Mouse (Mus musculus) embryo, embryonic 11 days (tissue): ENCODE data around the gene Trpc4ap.
A peak's percentile ranks its signal among the peaks of the same experiment; 100 is the strongest.

Experiments used
- DNase-seq: peaks from one replicate; pipeline ENCODE4 v3.0.0-alpha.2; 2015

Gene Trpc4ap

DNA sequence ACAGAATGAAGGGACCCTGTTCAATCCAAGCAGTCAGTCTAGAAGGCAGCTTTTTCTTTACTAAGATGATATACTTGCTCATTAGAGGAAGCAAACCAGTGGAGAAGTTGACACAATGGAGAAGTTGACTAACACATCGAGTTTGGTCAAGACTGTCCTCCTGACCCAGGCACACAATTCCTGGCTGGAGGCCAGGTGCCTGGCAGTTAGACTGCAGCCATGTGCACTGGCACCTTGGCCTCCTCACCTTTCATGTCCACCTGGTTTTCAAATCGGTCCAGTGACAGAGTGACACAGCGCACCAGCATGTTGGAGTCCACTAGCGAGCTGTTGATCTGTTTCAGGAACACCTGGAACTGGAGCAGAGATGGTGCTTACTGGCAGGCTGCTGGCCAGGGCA, 54.8 kb downstream of the Trpc4ap start:
- DNase-seq: no peak

DNA sequence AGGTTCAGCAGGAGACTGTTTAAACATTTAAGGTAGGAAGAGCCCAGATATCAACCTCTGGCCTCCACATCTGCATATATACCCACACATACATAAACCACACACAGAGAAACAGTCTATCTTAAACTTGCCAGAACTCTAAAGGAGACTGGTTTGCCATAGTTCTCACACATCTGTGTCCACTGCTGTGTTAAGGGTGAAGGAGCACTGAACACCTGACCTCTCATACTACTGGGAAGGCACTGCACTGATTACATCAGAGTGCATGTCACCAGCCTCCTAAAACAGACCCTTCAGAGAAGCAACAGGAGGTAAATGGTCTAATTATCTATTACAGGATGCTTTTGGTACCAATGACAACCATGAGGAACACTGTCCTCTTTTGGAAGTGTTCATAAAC, 55.3 kb downstream of the Trpc4ap start:
- no peak for DNase-seq

DNA sequence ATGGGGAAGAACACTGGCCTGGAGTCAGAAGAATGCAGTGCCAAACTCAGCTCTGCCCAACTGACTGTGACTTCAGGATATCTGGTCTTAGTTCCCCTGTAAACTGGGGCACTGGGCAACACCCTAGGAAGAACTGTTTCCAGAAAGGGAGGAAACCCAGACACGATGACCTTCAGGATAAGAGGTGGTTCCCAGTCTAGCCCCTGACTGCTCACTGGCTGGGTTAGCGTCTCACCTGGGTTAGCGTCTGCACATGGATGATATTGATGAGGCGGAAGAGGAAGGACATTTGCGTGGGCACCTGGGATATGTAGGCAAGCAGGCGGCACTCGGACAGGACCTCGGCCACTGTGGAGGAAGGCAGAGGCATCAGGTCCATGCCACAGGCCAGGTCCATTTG, 56.2 kb downstream of the Trpc4ap start:
- no peak for DNase-seq

DNA sequence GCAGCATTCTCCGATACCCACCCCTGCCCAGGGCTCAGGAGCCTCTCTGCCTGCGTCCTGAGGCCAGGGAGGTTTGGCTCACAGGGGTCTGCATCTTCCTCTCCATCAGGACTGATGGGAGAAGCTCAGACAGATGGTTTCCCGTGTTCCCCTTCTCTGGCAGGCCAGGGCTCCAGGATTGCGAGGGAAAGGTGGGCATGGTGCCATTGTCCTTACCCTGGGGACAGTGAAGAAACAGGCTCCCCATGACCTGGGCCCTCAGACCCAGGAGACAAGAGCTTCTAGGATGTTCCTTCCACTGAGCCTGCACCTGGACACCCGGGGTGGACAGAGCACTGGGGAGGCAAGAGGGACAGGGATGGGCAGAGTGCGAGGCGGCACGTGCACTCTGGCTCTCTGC, 57.6 kb downstream of the Trpc4ap start:
- DNase-seq: no peak

- DNase-seq: no peak
These were observed 58.5 kb downstream of the Trpc4ap start for GRCm38 (mm10) chr2:155633731-155634130.

GRCm38 (mm10) chr2:155633121-155633520, 59.1 kb downstream of the Trpc4ap start:
- DNase-seq: no peak

- DNase-seq: no peak
These were observed 59.8 kb downstream of the Trpc4ap start for GRCm38 (mm10) chr2:155632138-155632936.

- DNase-seq: peak; percentile 48
These were observed 61.4 kb downstream of the Trpc4ap start for GRCm38 (mm10) chr2:155630590-155631416.

DNA sequence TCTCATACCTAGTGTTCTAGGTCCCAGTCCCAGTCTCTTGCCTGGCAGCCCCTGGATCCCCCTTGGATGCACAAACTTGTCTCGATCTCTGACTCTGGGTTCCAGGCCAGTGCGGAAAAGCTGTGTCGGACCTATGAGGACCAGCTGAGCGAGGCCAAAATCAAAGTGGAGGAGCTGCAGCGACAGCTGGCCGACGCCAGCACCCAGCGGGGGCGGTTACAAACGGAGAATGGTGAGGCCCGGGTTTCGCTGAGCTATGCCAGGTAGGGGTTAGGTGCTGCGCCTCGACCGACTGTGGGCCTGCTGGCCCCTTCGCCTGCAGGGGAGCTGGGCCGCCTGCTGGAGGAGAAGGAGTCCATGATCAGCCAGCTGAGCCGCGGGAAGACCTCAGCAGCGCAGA, 62.0 kb downstream of the Trpc4ap start:
- DNase-seq: peak; percentile 48

GRCm38 (mm10) chr2:155629231-155629661, 62.9 kb downstream of the Trpc4ap start:
- DNase-seq: peak; percentile 73

GRCm38 (mm10) chr2:155628519-155628918, 63.7 kb downstream of the Trpc4ap start:
- no peak for DNase-seq

- no peak for DNase-seq
These were observed 64.1 kb downstream of the Trpc4ap start for GRCm38 (mm10) chr2:155628112-155628511.

DNA sequence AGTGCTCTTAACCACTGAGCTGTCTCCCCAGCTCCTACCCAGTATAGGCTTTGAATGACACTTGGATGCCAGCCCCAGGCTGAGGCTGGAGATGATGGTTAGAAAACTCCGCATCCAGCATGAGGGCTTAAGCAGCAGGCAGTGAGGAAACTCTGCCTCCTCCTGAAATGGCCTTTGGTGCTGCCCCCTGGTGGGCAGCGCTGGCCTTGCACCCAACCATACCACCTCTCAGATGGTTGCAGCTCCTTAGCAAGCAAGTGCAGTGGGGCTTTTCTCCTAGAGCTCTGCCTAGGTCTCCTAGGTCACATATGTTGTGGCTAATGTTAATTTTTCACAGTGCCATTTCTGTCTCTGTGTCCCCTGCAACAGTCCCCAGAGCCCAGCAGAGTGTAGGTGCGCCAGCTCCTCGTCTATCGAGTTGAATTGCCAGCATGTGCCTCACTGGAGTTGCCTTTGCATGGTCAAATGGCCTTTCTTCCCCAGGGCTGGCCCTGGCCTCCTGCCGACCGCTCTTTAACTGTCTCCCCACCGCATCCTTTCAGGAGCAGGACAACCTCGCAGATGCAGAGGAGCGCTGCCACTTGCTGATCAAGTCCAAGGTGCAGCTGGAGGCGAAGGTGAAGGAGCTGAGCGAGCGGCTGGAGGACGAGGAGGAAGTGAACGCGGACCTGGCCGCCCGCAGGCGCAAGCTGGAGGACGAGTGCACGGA, 65.0 kb downstream of the Trpc4ap start:
- DNase-seq: peak; percentile 78

DNA sequence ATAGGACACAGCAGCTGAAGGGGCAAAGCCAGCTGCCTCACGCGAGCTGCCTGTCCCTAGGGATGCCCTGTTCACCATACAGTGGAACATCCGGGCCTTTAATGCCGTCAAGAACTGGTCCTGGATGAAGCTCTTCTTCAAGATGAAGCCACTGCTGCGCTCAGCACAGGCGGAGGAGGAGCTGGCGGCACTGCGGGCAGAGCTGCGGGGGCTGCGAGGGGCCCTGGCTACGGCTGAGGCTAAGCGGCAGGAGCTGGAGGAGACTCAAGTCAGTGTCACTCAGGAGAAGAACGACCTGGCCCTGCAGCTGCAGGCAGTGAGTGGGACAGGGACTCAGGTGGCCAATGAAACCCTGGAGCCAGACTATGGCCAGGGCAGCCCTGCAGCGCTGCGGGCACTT, 65.9 kb downstream of the Trpc4ap start:
- DNase-seq: no peak

- DNase-seq: peak; percentile 74
These were observed 67.5 kb downstream of the Trpc4ap start for GRCm38 (mm10) chr2:155624730-155625129.

GRCm38 (mm10) chr2:155623996-155624395, 68.2 kb downstream of the Trpc4ap start:
- no peak for DNase-seq

- no peak for DNase-seq
These were observed 69.6 kb downstream of the Trpc4ap start for GRCm38 (mm10) chr2:155622606-155623005.

DNA sequence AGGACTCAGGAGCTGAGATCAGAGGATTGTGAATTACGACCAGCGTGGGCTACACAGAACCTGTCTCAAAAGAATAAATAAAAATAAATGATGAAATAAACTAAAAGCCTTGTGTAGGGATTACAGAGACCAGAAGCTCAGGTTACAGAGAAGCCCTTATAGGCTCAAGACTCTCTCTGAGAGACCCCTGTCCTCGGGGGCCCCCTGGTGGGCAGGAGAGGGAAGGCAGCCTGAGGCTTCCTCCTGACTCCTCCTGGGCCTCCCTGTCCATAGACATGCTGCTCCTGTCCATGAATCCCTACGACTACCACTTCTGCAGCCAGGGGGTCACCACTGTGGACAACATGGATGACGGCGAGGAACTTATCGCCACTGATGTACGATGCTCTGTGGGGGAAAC, 72.4 kb downstream of the Trpc4ap start:
- DNase-seq: peak; percentile 76

DNA sequence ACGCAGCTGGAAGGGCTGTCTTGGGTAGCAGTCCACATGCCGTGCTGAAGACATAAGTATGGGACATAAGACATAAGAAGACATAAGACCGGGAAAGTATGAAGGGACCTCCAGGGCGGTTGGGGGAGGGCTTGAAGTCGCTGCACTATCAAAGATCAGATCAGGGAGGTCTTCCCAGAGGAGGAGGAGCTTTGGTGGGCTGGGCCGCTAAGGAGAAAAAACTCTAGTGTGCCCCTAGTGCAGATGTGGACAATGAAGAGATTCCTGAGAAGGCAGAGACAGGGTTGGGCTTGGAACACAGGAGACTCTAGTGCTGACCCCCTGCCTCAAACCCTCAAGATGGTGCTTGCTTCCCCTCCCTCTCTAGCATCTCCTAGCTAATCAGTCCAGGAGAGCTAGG, 75.2 kb downstream of the Trpc4ap start:
- no peak for DNase-seq

DNA sequence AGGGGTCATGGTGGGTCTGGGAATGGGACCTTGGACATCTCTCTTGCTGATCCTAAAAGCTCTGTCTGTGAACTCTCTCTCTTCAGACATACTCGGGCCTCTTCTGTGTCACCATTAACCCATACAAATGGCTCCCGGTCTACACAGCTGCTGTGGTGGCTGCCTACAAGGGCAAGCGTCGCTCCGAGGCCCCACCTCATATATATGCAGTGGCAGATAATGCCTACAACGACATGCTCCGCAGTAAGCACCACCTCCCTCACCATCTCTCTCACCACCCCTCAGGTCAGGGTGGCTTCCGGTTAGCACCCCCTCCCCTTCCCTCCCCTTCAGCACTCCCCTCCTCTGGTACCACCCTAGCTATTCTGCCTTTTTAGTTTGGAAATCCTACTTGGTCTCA, 78.2 kb downstream of the Trpc4ap start:
- no peak for DNase-seq

GRCm38 (mm10) chr2:155613326-155613755, 78.8 kb downstream of the Trpc4ap start:
- DNase-seq: peak; percentile 77

- DNase-seq: no peak
These were observed 80.2 kb downstream of the Trpc4ap start for GRCm38 (mm10) chr2:155611834-155612550.

GRCm38 (mm10) chr2:155610978-155611377, 81.2 kb downstream of the Trpc4ap start, which contains the start of gene Myh7b:
Myh7b (plus strand) TSS chr2:155611212.
- no peak for DNase-seq
